Mouse (Mus musculus) hindbrain, embryonic 16.5 days (tissue): ENCODE data around the gene Kcns3. TPM values are rescaled to one million over a fixed set of nuclear protein-coding genes. Genes with fewer than 3 reads are reported as not detected.

ENCODE experiments used
- ATAC-seq: fragments of 200-750 bp; cut with Nextera tagmentation; 2 replicates; pipeline ENCODE4 v1.8.0; 2017; ENCODE audit warnings: moderate TSS enrichment, moderate library complexity
- H3K27ac ChIP-seq: fragments of 300-500 bp; sonication (generic); 2 replicates; pipeline ENCODE4 v1.5.1; 2014; ENCODE audit warnings: low read depth, mild to moderate bottlenecking, control low read depth, low read length, moderate library complexity
- H3K27me3 ChIP-seq: fragments of 300-500 bp; sonication (generic); replicated peaks from 2 replicates; pipeline ENCODE4 v1.6.1; 2014; ENCODE audit warnings: low read length; ENCODE audit not compliant: control insufficient read depth, insufficient read depth
- H3K36me3 ChIP-seq: fragments of 300-500 bp; sonication (generic); 2 replicates; pipeline ENCODE4 v1.6.1; 2014; ENCODE audit warnings: mild to moderate bottlenecking, low read length, moderate library complexity, mixed read lengths; ENCODE audit not compliant: control insufficient read depth, insufficient read depth
- H3K4me1 ChIP-seq: fragments of 300-500 bp; sonication (generic); 2 replicates; pipeline ENCODE4 v1.6.1; 2014; ENCODE audit warnings: low read depth, low read length; ENCODE audit not compliant: control insufficient read depth, insufficient read depth
- H3K4me2 ChIP-seq: fragments of 300-500 bp; sonication (generic); 2 replicates; pipeline ENCODE4 v1.6.1; 2014; ENCODE audit warnings: mild to moderate bottlenecking, low read length, control low read depth, moderate library complexity
- H3K4me3 ChIP-seq: fragments of 300-500 bp; sonication (generic); 2 replicates; pipeline ENCODE4 v1.5.1; 2014; ENCODE audit warnings: mild to moderate bottlenecking, low read length, control low read depth, moderate library complexity
- H3K9ac ChIP-seq: fragments of 300-500 bp; sonication (generic); 2 replicates; pipeline ENCODE4 v1.6.1; 2014; ENCODE audit warnings: low read depth, mild to moderate bottlenecking, control low read depth, low read length, moderate library complexity
- H3K9me3 ChIP-seq: fragments of 300-500 bp; sonication (generic); 2 replicates; pipeline ENCODE4 v1.6.1; 2014; ENCODE audit warnings: mild to moderate bottlenecking, low read length, moderate library complexity; ENCODE audit not compliant: control insufficient read depth
- WGBS: fragments of 180-500 bp; shearing (Covaris S2); extraction: QIAGEN DNeasy Blood & Tissue Kit; methylation state at CpG from one replicate; pipeline ENCODE4 v1.1.7; 2014; 5-methylcytosine and 5-hydroxymethylcytosine counted together
- polyA plus RNA-seq: library from polyadenylated mRNA; unstranded; fragments of >200 nt; fragmentation: Nextera tagmentation; extraction: Ambion mirVana; gene quantifications from 2 replicates; pipeline ENCODE4 v1.2.1, GENCODE M21; 2015

Gene Kcns3
- 0.87 and 1.3 TPM in 2 replicates for polyA plus RNA-seq

GRCm38 (mm10) chr12:11151015-11151414 is at the start of gene Kcns3:
TSS of gene Kcns3 (minus strand) at chr12:11151056.
- H3K27me3 ChIP-seq: peaks cover 14% of the 10 kb centered on the region; the same call in 1 of the 2 replicates
- H3K27ac ChIP-seq: no peak within 1 kb of the TSS
- no peaks in the 10 kb centered on the region for H3K9me3 ChIP-seq
- H3K4me3 ChIP-seq: peak within 1 kb of the TSS; percentile 67
- H3K4me2 ChIP-seq: peak within 1 kb of the TSS; percentile 97
- 28% methylated on average over 15 of the region's 15 CpGs for WGBS
- ATAC-seq: no peak
- peaks cover 14% of the 10 kb centered on the region for H3K4me1 ChIP-seq
- H3K9ac ChIP-seq: peak within 1 kb of the TSS; percentile 65
- H3K36me3 ChIP-seq: no peaks in the 10 kb centered on the region

GRCm38 (mm10) chr12:11198551-11198950 is 47.7 kb upstream of the Kcns3 start:
- Histone ChIP-seq H3K9ac (no peak overlapping the region), H3K4me1 (no peaks in the 10 kb centered on the region), H3K9me3 (no peaks in the 10 kb centered on the region), H3K4me2 (no peak overlapping the region), H3K27ac (no peak overlapping the region), H3K27me3 (no peaks in the 10 kb centered on the region), H3K4me3 (no peak overlapping the region), H3K36me3 (no peaks in the 10 kb centered on the region)
- 34% methylated on average over 2 of the region's 2 CpGs for WGBS
- ATAC-seq: no peak

- H3K36me3 ChIP-seq: no peaks in the 10 kb centered on the region
- no peaks in the 10 kb centered on the region for H3K27me3 ChIP-seq
- no peaks in the 10 kb centered on the region for H3K4me1 ChIP-seq
- H3K9me3 ChIP-seq: no peaks in the 10 kb centered on the region
- H3K9ac ChIP-seq: no peak overlapping the region
- H3K4me3 ChIP-seq: no peak overlapping the region
- no peak for ATAC-seq
- WGBS: 28% methylated on average over 4 of the region's 4 CpGs
- H3K4me2 ChIP-seq: no peak overlapping the region
- H3K27ac ChIP-seq: no peak overlapping the region
Observed at GRCm38 (mm10) chr12:11198026-11198425, 47.2 kb upstream of the Kcns3 start.

GRCm38 (mm10) chr12:11196830-11197229 is 46.0 kb upstream of the Kcns3 start:
- Histone ChIP-seq H3K4me3 (no peak overlapping the region), H3K9ac (no peak overlapping the region), H3K27ac (no peak overlapping the region), H3K4me1 (no peaks in the 10 kb centered on the region), H3K4me2 (no peak overlapping the region), H3K36me3 (no peaks in the 10 kb centered on the region), H3K27me3 (no peaks in the 10 kb centered on the region), H3K9me3 (no peaks in the 10 kb centered on the region)
- 51% methylated on average over 5 of the region's 5 CpGs for WGBS
- no peak for ATAC-seq

- Histone ChIP-seq H3K4me1 (no peaks in the 10 kb centered on the region), H3K4me2 (peak overlapping the region; percentile 51), H3K27ac (no peak overlapping the region), H3K9me3 (no peaks in the 10 kb centered on the region), H3K9ac (peak overlapping the region; percentile 28; the same call in 1 of the 2 replicates), H3K36me3 (no peaks in the 10 kb centered on the region), H3K4me3 (0 out of 2 replicates have a peak overlapping the region, but pooled peaks have one; percentile 5), H3K27me3 (no peaks in the 10 kb centered on the region)
- peak; percentile 87 for ATAC-seq
- WGBS: 11% methylated on average over 16 of the region's 19 CpGs
Observed at GRCm38 (mm10) chr12:11196142-11196597, 45.3 kb upstream of the Kcns3 start.

GRCm38 (mm10) chr12:11195031-11195430 is 44.2 kb upstream of the Kcns3 start:
- Histone ChIP-seq H3K36me3 (no peaks in the 10 kb centered on the region), H3K4me2 (no peak overlapping the region), H3K4me3 (no peak overlapping the region), H3K4me1 (no peaks in the 10 kb centered on the region), H3K27ac (no peak overlapping the region), H3K9ac (no peak overlapping the region), H3K27me3 (no peaks in the 10 kb centered on the region), H3K9me3 (no peaks in the 10 kb centered on the region)
- 71% methylated on average over 1 of the region's 1 CpGs for WGBS
- no peak for ATAC-seq

- H3K4me2 ChIP-seq: peak overlapping the region; percentile 41
- 32% methylated on average over 11 of the region's 11 CpGs for WGBS
Observed at GRCm38 (mm10) chr12:11178486-11179154, 27.8 kb upstream of the Kcns3 start.

GRCm38 (mm10) chr12:11177408-11178394 is 26.8 kb upstream of the Kcns3 start:
- no peaks in the 10 kb centered on the region for H3K9me3 ChIP-seq
- 53% methylated on average over 5 of the region's 5 CpGs for WGBS
- no peaks in the 10 kb centered on the region; the same call in 1 of the 2 replicates for H3K4me1 ChIP-seq
- no peak overlapping the region for H3K4me3 ChIP-seq
- H3K4me2 ChIP-seq: no peak overlapping the region
- no peak overlapping the region for H3K27ac ChIP-seq
- no peak overlapping the region for H3K9ac ChIP-seq
- no peaks in the 10 kb centered on the region for H3K36me3 ChIP-seq
- H3K27me3 ChIP-seq: no peaks in the 10 kb centered on the region
- ATAC-seq: no peak

More at GRCm38 (mm10) chr12:11178486-11179154, 27.8 kb upstream of the Kcns3 start:
- H3K4me3 ChIP-seq: peak overlapping the region; percentile 2; the same call in 1 of the 2 replicates
- no peak overlapping the region for H3K9ac ChIP-seq
- no peaks in the 10 kb centered on the region for H3K9me3 ChIP-seq
- H3K27ac ChIP-seq: no peak overlapping the region
- no peaks in the 10 kb centered on the region for H3K36me3 ChIP-seq
- H3K27me3 ChIP-seq: no peaks in the 10 kb centered on the region
- ATAC-seq: peak; percentile 99
- no peaks in the 10 kb centered on the region; the same call in 1 of the 2 replicates for H3K4me1 ChIP-seq

- no peak overlapping the region for H3K4me2 ChIP-seq
- no peaks in the 10 kb centered on the region for H3K4me1 ChIP-seq
- H3K4me3 ChIP-seq: no peak overlapping the region
- H3K27ac ChIP-seq: no peak overlapping the region
- H3K9me3 ChIP-seq: no peaks in the 10 kb centered on the region
- 88% methylated on average over 3 of the region's 3 CpGs for WGBS
- H3K27me3 ChIP-seq: no peaks in the 10 kb centered on the region
- H3K36me3 ChIP-seq: no peaks in the 10 kb centered on the region
- ATAC-seq: no peak
- H3K9ac ChIP-seq: no peak overlapping the region
Observed at GRCm38 (mm10) chr12:11158670-11159069, 7.8 kb upstream of the Kcns3 start.
